Mouse (Mus musculus) frontal cortex, postnatal 25 days (tissue): Measurements from ENCODE around the gene Ddr2.

Source experiments
- DNase-seq, 2 experiments: peaks; one replicate each; pipeline ENCODE4 v3.0.0; 2022; ENCODE audit warnings: low spot score in 2 of 2

The Ddr2 gene

GRCm38 (mm10) chr1:170110516-170111332, at the start of gene Ddr2:
TSS of gene Ddr2 (minus strand) at chr1:170110762.
- no peak for DNase-seq

DNA sequence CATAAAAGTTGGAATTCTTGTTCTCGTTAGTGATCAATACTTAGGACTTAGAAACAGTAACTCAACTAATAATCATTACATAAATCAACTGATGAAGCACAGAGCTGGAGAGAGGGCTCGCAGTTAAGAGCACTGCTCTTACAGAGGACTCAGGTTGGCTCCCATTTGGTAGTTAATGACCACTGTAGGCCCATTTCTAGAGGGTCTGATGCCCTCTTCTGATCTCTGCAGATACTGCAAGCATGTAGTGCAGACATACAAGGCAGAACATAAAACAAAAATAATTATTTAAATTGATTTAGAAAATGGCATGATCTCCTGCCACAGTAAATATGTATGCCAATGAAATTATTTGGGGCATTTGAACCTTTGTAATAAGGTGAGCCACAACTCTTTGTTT, 49.1 kb upstream of the Ddr2 start:
- DNase-seq, result no peak

DNA sequence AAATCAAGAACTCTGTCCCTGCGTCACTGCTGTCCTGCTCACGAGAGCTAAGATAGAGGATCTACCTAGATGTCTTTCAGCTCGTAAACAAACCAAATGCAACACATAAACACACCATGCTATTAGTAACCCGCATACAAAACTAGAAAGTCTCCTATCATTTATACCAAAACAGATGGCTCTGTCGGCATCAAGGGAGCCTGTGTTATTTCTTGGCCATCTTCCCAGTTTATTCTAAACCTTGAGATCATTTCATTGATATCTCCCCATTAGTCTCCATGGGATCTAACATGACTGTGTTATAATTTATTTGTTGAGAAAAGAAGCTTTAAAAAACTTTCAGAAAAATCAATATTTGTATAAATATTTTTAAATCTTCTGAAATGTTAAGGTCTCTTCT, 45.2 kb upstream of the Ddr2 start:
- DNase-seq, result no peak

DNA sequence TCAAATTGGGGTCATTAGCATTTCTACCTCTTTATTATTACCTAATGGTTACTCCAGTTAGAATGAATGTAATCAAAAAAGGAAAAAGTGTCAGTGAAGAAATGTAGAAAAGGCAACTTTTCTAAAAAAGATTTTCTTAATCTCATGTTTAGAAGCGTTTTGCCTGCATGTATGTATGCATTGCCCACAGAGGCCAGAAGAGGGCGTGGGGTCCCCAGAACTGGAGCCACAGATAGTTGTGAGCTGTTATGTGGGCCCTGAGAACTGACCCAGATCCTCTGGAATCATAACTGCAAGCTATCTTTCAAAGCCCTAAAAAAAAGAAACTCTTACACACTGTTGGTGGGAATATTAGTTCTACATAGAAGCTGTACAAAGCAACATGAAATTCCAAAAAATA, 44.7 kb upstream of the Ddr2 start:
- no peak for DNase-seq

- DNase-seq, result no peak
Measured at GRCm38 (mm10) chr1:170153986-170154385, 43.4 kb upstream of the Ddr2 start.

GRCm38 (mm10) chr1:170152552-170152951, 42.0 kb upstream of the Ddr2 start:
- DNase-seq, result no peak

DNA sequence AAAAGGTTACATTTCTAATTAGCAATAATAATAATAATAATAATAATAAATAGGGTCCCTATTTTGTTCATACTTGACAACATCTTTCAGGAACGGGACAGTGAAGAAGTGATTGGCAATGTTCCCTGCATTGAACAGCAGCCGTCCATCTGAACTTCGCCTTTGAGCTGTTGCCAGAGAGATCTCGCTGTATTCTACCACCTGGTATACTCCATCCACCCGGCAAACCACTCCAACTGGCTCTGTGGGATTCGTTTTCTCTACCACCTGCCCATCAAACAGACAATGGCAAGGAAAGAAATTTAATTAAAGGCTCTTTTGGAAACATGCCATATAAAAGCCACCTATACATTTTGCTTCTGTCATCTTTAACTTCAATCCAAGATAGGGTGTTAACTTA, 40.3 kb upstream of the Ddr2 start:
- DNase-seq, result no peak

GRCm38 (mm10) chr1:170149756-170150155, 39.2 kb upstream of the Ddr2 start:
- no peak for DNase-seq

DNA sequence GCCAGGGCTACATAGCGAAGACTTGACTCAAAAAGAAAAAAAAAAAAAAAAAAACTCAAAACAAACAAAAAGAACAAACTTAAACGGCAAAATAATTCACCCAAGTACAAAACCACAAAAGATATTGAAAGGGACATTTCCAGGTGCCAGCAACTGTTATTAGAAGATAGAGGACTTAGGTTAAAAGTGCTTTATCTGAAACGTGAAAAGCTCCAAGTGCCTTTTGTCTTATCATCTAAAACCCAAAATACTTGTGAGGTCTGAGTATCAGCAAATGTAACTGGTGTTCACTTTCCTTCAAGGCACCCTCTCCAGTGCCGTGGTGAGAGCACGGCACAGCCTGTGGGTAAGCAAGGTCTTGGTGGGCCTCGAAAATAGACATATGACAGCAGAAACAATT, 38.0 kb upstream of the Ddr2 start:
- DNase-seq, result no peak

- DNase-seq, result no peak
Measured at GRCm38 (mm10) chr1:170147651-170148448, 37.3 kb upstream of the Ddr2 start.

- no peak for DNase-seq
Measured at GRCm38 (mm10) chr1:170145606-170146005, 35.0 kb upstream of the Ddr2 start.

- no peak for DNase-seq
Measured at GRCm38 (mm10) chr1:170142256-170142871, 31.8 kb upstream of the Ddr2 start.

GRCm38 (mm10) chr1:170141626-170142025, 31.1 kb upstream of the Ddr2 start:
- DNase-seq, result no peak

GRCm38 (mm10) chr1:170136351-170137009, 25.9 kb upstream of the Ddr2 start:
- peak; percentile 12 to 49 for DNase-seq

GRCm38 (mm10) chr1:170134264-170134663, 23.7 kb upstream of the Ddr2 start:
- no peak for DNase-seq

DNA sequence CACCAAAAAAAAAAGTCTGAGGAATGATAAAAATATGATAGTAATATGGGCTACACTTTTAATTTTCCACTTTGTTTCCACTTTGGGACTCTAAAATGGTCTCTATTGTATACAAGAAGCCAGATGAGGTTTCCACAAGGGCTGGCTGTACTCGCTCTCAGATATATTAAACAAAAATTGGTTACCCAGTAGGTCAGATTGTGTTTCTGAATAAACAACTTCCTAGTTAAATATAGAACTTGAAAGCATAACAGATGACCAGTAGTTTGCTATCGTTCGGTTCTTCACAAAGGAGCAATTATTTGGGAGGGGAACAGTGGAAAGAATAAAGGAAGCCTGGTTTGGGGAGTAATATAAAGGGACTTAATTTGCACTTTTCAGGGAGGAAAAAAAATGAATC, 20.4 kb upstream of the Ddr2 start:
- no peak for DNase-seq

DNA sequence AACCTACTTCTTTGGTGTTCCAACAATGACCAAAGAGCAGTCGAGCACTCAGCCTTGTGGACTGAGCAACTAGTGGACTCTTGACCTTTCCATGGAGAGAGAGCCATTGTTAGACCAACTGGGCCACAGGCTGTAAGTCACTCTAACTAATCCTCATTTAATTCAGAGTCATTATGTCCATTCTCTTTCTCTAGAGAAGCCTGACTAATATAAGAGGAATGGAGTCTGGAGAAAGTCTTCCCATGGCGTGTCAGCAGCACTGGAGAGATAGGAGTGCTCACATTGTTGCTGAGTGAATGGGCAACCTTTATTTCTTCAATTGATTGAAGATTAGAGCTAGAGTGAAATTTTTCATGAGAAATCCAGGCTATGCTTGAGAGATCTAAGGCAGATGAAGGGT, 14.1 kb upstream of the Ddr2 start:
- no peak for DNase-seq

DNA sequence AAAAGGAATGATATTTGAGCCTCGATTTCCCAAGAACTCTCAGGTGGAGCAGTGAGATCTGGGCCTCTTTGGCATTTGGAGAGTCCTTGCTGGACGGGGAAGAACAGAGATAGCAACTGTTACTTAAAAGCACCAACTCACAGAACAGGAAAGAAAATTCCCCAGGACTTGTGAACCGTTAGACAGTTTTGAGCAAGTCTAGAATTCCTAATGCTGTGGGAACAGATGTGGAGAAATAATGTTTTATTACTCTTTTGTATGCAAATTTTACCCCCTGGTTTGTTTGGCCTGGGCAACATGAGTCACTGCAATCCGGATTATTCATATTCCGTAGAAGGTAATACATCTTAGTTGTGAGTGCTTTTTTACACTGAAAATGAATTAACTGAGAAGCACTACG, 3.1 kb upstream of the Ddr2 start:
- DNase-seq, result no peak

- DNase-seq, result no peak
Measured at GRCm38 (mm10) chr1:170112261-170112660, 1.7 kb upstream of the Ddr2 start.

GRCm38 (mm10) chr1:170111651-170112226, 1.2 kb upstream of the Ddr2 start:
- no peak for DNase-seq

DNA sequence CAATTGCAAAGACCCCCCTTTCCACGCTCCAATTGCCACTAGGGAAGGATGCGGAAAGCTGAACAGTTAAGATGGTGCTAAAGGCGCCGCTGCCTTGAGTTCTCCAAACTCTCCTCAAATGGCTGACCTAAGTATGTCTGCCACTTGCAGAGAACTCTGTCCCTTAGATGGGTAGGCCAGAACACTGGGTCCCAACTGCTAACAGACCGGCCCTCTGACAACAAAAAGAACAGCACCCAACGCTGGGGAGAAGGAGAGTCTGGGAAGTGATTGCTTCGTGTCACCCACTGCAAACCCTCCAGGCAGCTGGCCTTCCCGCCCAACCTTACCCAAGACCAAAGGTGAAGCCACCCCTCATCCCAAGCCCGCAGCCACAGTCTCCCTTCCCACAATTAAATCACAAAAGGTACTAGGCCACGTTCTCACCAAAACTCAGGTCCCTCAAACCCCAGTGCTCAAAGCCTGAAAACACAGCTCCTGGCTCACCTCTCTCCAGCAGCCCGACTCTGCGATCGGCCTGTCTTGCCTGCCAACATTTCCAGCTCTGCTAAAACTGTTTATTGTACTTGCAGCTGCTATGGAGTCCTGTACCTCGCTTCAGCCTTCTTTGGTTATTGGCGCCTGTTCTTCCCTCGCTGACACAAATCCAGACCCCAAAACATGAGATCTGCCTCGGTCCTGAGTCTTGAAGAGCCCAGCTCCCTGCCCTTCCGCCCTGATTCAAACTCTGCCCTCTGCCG, 616 bp downstream of the Ddr2 start:
- DNase-seq, result no peak
